Mouse (Mus musculus) spleen, postnatal 36 days (tissue): ENCODE data around the gene Rpia.

Source experiments
- DNase-seq, 2 experiments: peaks; one replicate each; pipeline ENCODE4 v3.0.0; 2022; ENCODE audit warnings: low spot score in 2 of 2, mixed read lengths in 1 of 2

The Rpia gene

GRCm38 (mm10) chr6:70751898-70752273 is 40.1 kb downstream of the Rpia start:
- no peak for DNase-seq

GRCm38 (mm10) chr6:70751251-70751897 is 40.7 kb downstream of the Rpia start:
- DNase-seq, result no peak

- no peak for DNase-seq
Observed at GRCm38 (mm10) chr6:70749750-70750149, 42.3 kb downstream of the Rpia start.

- no peak for DNase-seq
Observed at GRCm38 (mm10) chr6:70747702-70748101, 44.3 kb downstream of the Rpia start.

- peak; percentile 83 to 86 for DNase-seq
Observed at GRCm38 (mm10) chr6:70743902-70744301, 48.1 kb downstream of the Rpia start.

- no peak for DNase-seq
Observed at GRCm38 (mm10) chr6:70742833-70743232, 49.2 kb downstream of the Rpia start.

- no peak for DNase-seq
Observed at GRCm38 (mm10) chr6:70740535-70740934, 51.5 kb downstream of the Rpia start.

- no peak for DNase-seq
Observed at GRCm38 (mm10) chr6:70739456-70739855, 52.6 kb downstream of the Rpia start.

- peak; percentile 84 to 87 for DNase-seq
Observed at GRCm38 (mm10) chr6:70735528-70735927, 56.5 kb downstream of the Rpia start.

GRCm38 (mm10) chr6:70730828-70731227 is 61.2 kb downstream of the Rpia start:
- peak in 1 of 2 experiments; percentile 54 for DNase-seq

GRCm38 (mm10) chr6:70729125-70729524 is 62.9 kb downstream of the Rpia start:
- peak in 1 of 2 experiments; percentile 61 for DNase-seq

- DNase-seq, result peak in 1 of 2 experiments; percentile 48
Observed at GRCm38 (mm10) chr6:70727094-70727721, 64.8 kb downstream of the Rpia start.

- peak; percentile 70 to 73 for DNase-seq
Observed at GRCm38 (mm10) chr6:70725639-70726038, 66.4 kb downstream of the Rpia start.

- DNase-seq, result peak in 1 of 2 experiments; percentile 56
Observed at GRCm38 (mm10) chr6:70724722-70725121, 67.3 kb downstream of the Rpia start.

GRCm38 (mm10) chr6:70722298-70722697 is 69.7 kb downstream of the Rpia start:
- peak in 1 of 2 experiments; percentile 54 for DNase-seq

- DNase-seq, result no peak
Observed at GRCm38 (mm10) chr6:70718760-70719159, 73.3 kb downstream of the Rpia start.

- no peak for DNase-seq
Observed at GRCm38 (mm10) chr6:70718164-70718563, 73.9 kb downstream of the Rpia start.

- DNase-seq, result peak in 1 of 2 experiments; percentile 46
Observed at GRCm38 (mm10) chr6:70716701-70717393, 75.2 kb downstream of the Rpia start.
